Mouse (Mus musculus) ES-E14 (cell line): ENCODE measurements around the gene Rora. TPM values are rescaled to one million over a fixed set of nuclear protein-coding genes. Genes with fewer than 3 reads are reported as not detected.

Source experiments
- DNase-seq: peaks from one replicate; pipeline ENCODE4 v3.0.0-alpha.2; 2013; ENCODE audit warnings: low read depth, low spot score
- H3K27ac ChIP-seq: 2 replicates; pipeline ENCODE4 v1.5.1; 2012; ENCODE audit warnings: low read depth, mild to moderate bottlenecking, low read length, moderate library complexity, mixed read lengths; ENCODE audit not compliant: poor library complexity, insufficient read depth, severe bottlenecking
- H3K36me3 ChIP-seq: 2 replicates; pipeline ENCODE4 v1.6.1; 2012; ENCODE audit warnings: mild to moderate bottlenecking, low read length, moderate library complexity, mixed read lengths; ENCODE audit not compliant: control insufficient read depth, poor library complexity, insufficient read depth, severe bottlenecking
- H3K4me1 ChIP-seq, 2 experiments: fragments of 150-350 bp in 1 of 2; sonication (generic) in 1 of 2; 2 replicates each; pipeline ENCODE4 v1.6.1; 2012; ENCODE audit warnings: low read length in 2 of 2, mild to moderate bottlenecking in 1 of 2, mixed read lengths in 1 of 2; ENCODE audit not compliant: control insufficient read depth in 2 of 2, insufficient read depth in 2 of 2, poor library complexity in 1 of 2
- H3K4me3 ChIP-seq, 2 experiments: fragments of 150-350 bp in 1 of 2; sonication (generic) in 1 of 2; 2 replicates each; pipeline ENCODE4 v1.5.1; 2012; ENCODE audit warnings: low read length in 2 of 2, low read depth in 1 of 2, mild to moderate bottlenecking in 1 of 2, mixed read lengths in 1 of 2; ENCODE audit not compliant: insufficient read depth in 1 of 2, poor library complexity in 1 of 2, severe bottlenecking in 1 of 2
- H3K9ac ChIP-seq: 2 replicates; pipeline ENCODE4 v1.6.1; 2012; ENCODE audit warnings: low read depth, mild to moderate bottlenecking, low read length, mixed read lengths; ENCODE audit not compliant: poor library complexity, insufficient read depth, severe bottlenecking
- H3K9me3 ChIP-seq: fragments of 150-350 bp; sonication (generic); 2 replicates; pipeline ENCODE4 v1.6.1; 2012; ENCODE audit warnings: low read depth, mild to moderate bottlenecking, low read length; ENCODE audit not compliant: control insufficient read depth, insufficient read depth
- CHD2 ChIP-seq: IDR thresholded peaks from 2 replicates; pipeline ENCODE4 v1.6.1; 2014; ENCODE audit warnings: mild to moderate bottlenecking, low read depth, low read length, inconsistent platforms
- HCFC1 ChIP-seq: IDR thresholded peaks from 2 replicates; pipeline ENCODE4 v1.6.1; 2012; ENCODE audit warnings: low read length, inconsistent platforms, borderline replicate concordance; ENCODE audit not compliant: insufficient read depth
- MAFK ChIP-seq: IDR thresholded peaks from 2 replicates; pipeline ENCODE4 v1.6.1; 2014; ENCODE audit warnings: mild to moderate bottlenecking, low read depth, low read length, inconsistent platforms; ENCODE audit not compliant: insufficient read depth
- ZC3H11A ChIP-seq: IDR thresholded peaks from 2 replicates; pipeline ENCODE4 v1.6.1; 2012; ENCODE audit warnings: low read depth, mild to moderate bottlenecking, inconsistent platforms, low read length, borderline replicate concordance
- ZNF384 ChIP-seq: IDR thresholded peaks from 2 replicates; pipeline ENCODE4 v1.6.1; 2012; ENCODE audit warnings: low read depth, low read length, inconsistent platforms
- in situ Hi-C, 2 experiments: fragments of 600-800 bp; cut with MboI; formaldehyde crosslinking; loops; one replicate each; pipeline ENCODE4 v1.15.1; 2025; ENCODE audit warnings: low sequenced_read_pairs in 2 of 2, inconsistent platforms in 1 of 2; ENCODE audit not compliant: unreplicated experiment in 2 of 2
- total RNA-seq: library from RNA; depleted of rRNA; stranded (reverse); fragments of 300-350 nt; gene quantifications from 2 replicates; pipeline ENCODE4 v1.2.3, GENCODE M21; 2012

Rora gene
- total RNA-seq, 1 experiment = 2.1 TPM

DNA sequence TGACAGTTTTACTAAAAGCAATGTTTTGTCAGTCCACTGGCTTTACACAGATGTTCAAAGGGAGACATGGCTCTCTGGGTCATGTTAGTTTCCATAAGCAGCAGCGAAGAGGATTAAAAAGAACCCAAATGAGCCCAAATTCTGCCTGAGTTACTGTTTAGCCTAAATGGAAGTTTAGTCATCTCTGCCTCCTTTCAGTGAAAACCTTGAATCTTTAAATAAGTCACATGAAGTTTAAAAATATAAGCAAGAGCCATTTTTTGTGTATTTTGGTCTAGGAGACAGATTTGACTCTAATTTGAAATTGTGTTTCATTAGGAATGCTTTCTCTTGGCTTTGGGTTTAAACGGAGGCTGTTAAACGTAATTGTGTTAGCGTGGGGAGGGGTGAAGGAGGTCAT lies 79.3 kb downstream of the Rora start:
- DNase-seq = no peak
- no peaks in the 10 kb centered on the region for H3K36me3 ChIP-seq
- no peak for TF ChIP-seq ZC3H11A
- no peak for TF ChIP-seq ZNF384
- TF ChIP-seq MAFK = no peak
- TF ChIP-seq HCFC1 = no peak
- no peak for TF ChIP-seq CHD2
- no peaks in the 10 kb centered on the region for H3K4me1 ChIP-seq
- no peaks in the 10 kb centered on the region for H3K9me3 ChIP-seq
- no peak overlapping the region for H3K4me3 ChIP-seq
- H3K9ac ChIP-seq = no peak overlapping the region
- in situ Hi-C loops = loop anchor here (25.0 kb wide), 1 partner anchor 721 kb away; no protein-coding TSS in a partner anchor
- no peak overlapping the region for H3K27ac ChIP-seq

- Histone ChIP-seq H3K27ac (no peak overlapping the region), H3K9me3 (no peaks in the 10 kb centered on the region), H3K36me3 (no peaks in the 10 kb centered on the region), H3K9ac (no peak overlapping the region), H3K4me3 (no peak overlapping the region), H3K4me1 (no peaks in the 10 kb centered on the region)
- no peak for DNase-seq
- in situ Hi-C loops = loop anchor here (25.0 kb wide), 1 partner anchor 724 kb away; no protein-coding TSS in a partner anchor
- TF ChIP-seq ZC3H11A (no peak), HCFC1 (no peak), CHD2 (no peak), MAFK (no peak), ZNF384 (no peak)
Observed at GRCm38 (mm10) chr9:68735886-68736285, 82.3 kb downstream of the Rora start.

DNA sequence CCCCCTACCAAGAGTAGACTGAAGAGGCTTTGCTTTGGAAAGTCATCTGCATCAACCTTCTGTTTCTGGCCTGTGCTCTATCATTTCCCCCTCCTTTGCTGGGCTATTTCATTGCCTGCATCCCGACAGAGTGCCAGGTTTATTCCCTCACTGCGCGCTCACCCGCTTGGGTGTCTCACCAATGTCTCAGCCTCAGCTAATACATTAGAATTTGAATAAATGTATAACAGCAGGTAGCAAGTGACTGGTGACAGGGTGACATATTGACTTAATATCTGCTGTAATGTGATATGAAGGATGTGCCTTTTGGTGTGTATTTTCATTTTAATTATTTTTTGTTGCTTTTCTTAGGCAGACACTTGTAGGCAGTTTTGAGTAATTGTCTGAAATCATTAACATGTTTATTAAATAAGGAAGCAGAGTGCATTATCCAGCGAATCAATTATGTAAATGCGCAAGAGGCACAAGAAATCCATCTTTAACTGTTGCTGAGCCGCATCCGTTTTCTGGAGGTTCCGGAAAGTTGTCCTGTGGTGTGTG lies 83.7 kb downstream of the Rora start:
- no peak for TF ChIP-seq ZC3H11A
- no peak for TF ChIP-seq MAFK
- no peak for TF ChIP-seq ZNF384
- TF ChIP-seq HCFC1 = no peak
- TF ChIP-seq CHD2 = no peak
- Histone ChIP-seq H3K9me3 (no peaks in the 10 kb centered on the region), H3K4me1 (no peaks in the 10 kb centered on the region), H3K27ac (no peak overlapping the region), H3K4me3 (no peak overlapping the region), H3K36me3 (no peaks in the 10 kb centered on the region), H3K9ac (no peak overlapping the region)
- no peak for DNase-seq
- in situ Hi-C loops = loop anchor here (25.0 kb wide), 1 partner anchor 725 kb away; no protein-coding TSS in a partner anchor

DNA sequence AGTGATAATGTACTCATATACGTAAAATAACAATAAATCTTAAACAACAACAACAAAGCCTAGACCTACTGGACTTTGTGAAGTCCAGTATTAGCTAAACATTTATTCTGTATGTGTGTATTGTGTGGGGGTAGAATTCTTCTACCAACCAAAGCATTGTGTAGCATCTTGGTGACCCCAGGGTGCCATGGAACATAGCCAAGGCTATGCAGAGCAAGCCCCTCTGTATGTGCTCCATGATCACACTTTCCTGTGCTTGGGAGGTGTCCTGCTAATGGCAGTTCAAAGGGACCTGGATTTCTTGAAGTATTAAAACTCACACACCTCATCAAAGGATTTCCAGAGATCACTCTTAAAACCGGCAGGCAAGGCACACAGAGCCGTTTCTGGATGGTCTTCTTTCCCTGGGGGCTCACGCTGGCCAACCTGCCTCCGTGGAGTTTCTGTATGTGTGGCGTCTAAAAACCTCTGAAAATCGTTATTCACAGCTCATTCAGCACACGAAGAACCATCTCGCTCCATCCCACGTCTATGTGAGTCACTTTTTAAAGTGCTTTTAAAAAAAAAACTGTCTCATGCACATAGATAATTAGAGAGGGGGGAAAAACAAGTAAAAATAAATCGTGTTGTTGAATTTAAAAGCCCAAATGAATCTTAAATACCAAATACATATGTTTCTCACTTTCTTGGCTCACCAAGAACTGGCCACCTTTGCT lies 92.5 kb downstream of the Rora start:
- H3K9ac ChIP-seq = no peak overlapping the region
- DNase-seq = no peak
- H3K9me3 ChIP-seq = no peaks in the 10 kb centered on the region
- no peak overlapping the region for H3K27ac ChIP-seq
- in situ Hi-C loops = loop anchor here (25.0 kb wide), 1 partner anchor 734 kb away; no protein-coding TSS in a partner anchor
- no peaks in the 10 kb centered on the region for H3K4me1 ChIP-seq
- H3K36me3 ChIP-seq = no peaks in the 10 kb centered on the region
- H3K4me3 ChIP-seq = no peak overlapping the region
- TF ChIP-seq MAFK = no peak
- TF ChIP-seq ZC3H11A = no peak
- TF ChIP-seq CHD2 = no peak
- TF ChIP-seq ZNF384 = no peak
- no peak for TF ChIP-seq HCFC1
